Mouse (Mus musculus): ENCODE measurements around the gene Atp11a.

Gene Atp11a

DNA sequence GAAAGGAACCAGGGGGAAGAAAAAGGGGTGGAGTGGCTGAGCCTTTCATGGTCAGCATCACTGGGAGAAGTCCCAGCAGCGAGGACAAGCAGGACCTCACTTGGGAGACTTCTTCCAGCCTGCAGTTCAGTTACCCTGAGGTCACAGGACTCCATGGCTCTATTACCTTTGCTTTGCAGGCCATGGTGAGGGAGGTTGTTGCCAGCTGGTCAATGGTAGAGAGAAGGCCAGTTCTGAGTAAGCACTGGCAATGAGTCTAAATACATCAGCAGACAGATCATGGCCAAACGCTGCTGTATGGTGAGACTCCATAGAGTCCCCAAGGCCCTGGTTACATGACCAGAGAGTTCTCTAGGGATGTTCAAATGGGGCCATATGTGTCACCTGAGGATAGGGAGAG, 15.5 kb downstream of the Atp11a start:
- no peak for DNase-seq

DNA sequence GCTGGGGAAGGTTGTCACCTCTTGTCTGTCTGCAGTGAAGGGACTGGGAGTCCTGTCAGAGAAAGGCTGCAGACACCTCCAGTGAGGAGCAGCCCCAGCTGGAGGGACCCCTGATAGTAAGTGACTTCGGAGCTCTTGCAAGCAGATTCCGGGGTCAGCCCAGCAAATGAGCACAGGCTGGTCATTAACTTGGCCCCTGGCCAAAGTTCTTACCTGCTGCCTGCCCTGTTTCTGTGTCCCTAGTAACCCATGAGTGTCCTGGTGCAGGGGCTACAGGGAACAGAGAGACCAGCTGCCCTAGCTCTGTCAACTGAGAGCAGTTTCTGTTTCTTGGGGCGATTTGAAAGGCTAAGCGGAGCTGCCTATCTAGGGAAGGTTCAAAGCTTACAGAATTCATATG, 17.1 kb downstream of the Atp11a start:
- DNase-seq: peak; percentile 41 to 58

DNA sequence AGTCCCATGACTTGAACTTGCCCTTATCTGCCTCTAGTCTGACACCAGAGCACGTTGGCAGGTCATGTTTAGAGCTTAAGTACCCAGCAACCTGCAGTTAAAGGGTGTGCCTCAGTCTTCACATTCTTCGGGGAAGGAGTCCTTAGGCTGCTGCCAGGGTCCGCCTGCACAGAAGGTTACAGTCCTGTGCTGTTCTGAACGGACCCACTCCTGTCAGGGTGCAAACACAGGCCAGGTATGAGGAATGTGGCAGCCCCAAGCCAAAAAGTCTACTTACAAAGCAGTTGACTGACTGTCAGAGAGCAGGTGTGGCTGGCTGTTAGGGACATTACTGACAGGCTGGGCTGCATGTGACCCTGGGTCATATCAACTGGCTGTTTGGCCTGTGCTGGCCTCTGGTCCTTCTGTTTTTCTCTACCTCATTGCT, 18.1 kb downstream of the Atp11a start:
- DNase-seq: no peak

DNA sequence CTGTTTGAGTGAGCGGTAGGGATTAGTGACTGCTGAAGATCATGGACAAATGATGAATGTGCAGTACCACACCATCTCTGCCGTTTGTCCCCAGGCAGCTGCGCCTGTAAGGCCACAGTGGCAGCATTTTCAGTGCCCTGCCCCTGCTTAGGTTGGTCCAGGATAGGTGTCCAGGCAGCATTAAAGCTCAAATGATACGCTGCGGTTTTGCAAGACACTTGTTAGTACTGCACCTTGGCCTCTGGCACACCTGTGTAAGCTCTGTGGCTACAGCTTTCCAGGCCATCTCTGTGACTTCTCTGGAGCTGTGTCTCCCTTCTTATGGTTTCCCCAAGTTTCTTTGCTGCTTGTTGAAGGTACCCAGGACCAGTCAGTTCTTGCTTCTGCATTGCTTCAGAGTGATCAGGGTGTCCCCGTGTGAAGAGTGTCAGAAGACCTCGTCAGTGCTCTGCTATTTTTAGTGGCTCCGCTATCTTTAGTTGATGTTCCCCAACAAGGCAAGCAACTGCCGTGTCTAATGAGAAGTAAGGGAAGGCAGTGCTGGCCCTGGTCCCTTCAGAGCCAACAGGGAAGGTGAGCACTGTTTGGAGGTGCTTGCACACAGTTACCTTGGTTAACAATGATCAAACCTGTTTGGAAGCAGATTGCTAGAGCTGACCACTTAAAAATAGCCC, 18.6 kb downstream of the Atp11a start:
- DNase-seq: no peak

DNA sequence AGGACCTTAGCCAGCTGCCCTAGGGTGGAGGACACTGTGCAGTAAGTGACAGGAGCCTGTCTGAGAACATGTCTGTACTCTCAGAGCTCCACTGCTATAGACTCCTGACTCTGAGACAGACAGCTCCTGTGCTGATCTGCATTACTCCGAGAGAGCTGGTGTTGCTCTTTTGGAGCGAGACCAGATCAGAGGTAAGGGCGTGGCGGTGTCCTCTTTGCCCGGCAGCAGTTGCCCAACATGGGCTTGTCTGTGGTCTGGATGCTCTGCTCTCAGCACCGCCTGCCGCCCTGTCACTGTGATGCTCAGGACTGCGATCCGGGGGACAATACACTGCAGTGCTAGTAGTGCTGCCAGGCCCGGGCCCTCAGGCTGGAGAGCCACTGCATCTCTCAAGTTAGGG, 19.4 kb downstream of the Atp11a start:
- no peak for DNase-seq

DNA sequence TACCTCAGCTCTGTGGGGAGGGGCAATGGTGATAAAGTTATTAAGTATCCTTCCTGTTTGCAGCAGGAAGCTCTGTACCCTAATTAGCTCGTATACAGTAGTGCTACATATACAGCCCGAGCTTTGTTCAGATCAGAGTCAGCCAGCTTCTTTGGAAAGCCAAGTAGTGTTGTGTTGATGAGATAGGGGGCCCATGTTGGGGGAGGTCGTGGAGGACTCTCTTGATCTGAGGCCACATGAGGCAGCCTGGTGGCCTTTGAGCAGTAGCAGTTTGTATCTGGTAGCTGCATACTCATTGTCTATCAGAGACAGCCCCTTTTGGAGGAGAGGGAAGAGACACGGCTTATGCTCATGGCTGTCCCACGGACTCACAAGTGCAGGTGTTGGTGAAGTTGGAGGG, 20.4 kb downstream of the Atp11a start:
- no peak for DNase-seq

DNA sequence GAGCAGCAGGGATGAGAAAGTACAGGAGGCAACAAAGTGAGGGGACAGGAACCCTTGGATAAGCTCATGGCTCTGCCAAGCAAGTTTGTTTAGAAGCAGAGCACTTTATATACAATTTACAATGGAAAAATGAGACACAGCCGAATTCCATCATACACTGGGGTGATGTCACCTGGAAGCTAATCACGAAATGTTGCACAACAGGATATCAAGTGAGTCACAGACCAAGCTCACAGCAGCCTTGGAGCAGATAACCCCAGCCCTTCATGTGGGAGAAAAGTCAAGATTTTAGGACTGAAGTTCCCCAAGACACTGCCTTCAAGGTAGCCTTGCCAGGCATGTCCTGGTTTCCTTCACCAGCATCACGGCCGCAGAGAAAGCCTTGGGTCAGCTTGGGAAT, 22.7 kb downstream of the Atp11a start:
- no peak for DNase-seq

DNA sequence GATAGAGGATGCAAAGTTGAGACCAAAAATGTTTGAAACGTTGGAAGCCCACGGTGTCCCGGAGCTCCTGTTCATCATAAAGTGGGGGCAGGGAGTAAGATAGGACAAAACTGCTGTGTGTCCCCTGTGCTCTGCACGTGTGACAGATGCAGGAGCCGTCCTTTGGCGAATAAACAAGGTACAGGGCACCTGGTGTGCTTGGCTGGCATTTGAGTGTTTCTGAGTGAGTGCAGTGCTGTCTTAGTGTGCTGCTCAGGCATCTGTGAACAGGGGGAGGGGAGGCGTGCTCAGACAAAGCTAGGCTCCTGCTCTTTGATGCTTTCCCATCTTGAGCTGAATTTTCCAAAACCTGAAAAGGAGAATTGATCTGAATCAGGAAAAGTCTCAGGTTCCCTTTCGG, 28.7 kb downstream of the Atp11a start:
- no peak for DNase-seq

DNA sequence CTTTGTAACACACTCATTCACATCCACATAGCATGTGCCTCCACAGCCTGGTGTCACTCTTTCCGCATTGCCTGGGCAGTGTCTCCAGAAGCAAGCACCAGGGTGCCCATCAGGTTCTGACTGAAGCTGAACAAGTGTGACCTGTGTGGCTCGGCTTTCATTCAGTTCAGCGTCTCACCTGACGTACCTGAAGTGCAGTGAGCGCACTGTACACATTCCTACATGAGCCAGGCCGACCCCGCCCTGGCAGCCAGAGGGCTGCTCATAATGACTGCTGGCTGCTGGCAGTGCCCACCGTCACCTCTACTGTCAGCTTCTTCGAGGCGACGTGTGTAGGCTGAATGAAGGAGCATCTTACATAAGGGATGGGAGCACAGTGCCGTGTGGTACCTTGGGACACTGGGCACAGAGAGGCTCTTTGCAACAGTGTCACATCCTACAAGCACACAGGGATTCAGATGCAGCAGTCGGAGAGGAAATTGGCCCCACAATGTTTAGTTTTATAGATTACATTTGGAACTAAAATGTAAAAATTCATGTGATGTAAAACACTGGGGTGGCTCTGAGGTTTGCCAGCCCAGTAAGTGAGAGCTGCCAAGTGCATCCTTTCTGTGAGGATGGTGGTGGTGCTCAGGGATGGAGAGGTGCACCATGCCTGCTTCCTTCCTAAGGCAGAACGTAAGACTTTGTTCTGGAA, 29.6 kb downstream of the Atp11a start:
- DNase-seq: no peak

DNA sequence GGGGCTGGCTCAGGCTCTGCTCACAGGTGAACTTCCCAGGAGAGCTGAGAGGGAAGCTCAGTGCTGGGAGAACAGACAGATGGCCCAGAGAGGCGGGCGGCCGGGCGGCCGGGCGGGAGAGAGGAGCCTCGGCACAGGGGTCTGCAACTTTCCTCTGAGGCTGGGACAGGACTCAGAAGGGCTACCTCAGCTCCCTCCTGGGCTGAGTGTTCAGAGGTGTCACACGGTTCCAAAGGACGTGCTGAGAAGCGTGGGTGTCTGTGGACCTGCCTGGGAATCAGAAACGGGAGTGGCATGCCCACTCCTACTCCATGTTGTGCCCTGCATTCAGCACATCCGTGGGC, 30.1 kb downstream of the Atp11a start:
- DNase-seq: no peak

DNA sequence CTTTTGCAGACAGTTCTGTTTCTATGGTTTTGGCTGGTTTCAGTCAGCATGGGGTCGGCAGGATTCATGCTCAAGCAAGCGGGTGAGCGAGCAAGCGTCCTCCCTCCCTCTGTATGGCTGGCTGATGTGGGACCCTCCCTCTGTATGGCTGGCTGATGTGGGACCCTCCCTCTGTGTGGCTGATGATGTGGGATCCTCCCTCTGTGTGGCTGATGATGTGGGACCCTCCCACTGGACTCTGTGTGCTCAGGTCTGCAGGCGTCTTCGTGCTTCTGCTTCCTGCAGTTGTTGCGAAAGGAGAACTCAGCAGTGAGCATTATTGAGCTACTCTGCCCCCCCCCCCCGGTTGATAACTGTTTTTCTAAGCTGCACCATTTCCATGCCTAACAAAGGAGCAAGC, 30.6 kb downstream of the Atp11a start:
- DNase-seq: no peak

DNA sequence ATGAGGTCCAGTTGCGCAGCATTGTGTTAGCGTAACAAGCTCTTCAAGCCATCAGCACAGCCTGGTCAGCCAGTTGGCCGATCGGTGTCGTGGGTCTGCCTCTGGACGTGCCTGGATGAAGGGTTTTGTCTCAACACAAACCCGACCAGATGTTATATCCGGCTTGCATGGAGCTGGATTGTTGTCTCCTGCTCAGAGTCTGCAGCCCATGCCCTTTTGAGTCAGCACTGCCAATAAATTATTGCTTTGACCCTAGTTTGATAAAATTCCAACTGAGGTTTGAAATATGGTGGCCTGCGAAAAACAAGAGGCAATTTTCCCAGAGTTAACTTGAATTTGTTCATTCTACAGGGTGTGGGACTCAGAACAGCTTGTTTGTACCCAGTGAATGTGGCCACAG, 31.9 kb downstream of the Atp11a start:
- peak; percentile 52 to 65 for DNase-seq

DNA sequence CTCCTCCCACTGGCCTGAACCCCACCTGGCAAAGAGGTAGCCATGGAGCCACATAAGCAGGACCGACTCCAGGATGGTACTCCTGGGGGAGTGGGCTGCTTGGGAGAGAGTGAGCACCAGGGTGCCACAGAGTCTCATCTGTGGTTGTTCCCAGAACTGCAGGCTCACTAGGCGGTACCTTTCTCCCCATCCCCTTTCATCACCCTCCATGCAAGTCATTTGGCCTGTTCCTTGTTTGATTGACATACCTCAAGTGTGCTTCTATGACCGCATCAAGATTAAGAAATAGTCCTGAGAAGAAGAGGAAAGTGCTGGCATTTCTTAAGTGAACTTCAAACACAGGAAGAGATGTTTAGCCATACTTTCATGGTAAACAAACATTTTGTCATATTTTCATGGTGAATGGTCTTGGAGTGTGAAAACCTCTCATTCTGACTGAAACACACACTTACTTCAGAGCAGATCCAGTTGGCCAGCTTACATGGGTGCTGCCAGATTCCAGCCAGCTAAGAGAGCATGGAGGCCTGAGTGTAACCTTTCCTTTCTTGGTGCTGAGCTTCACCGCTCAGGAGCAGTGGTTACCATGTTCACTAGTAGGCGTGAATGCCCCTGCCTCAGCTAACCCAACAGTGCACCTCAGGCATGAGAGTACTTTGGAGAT, 38.3 kb downstream of the Atp11a start:
- DNase-seq: no peak

DNA sequence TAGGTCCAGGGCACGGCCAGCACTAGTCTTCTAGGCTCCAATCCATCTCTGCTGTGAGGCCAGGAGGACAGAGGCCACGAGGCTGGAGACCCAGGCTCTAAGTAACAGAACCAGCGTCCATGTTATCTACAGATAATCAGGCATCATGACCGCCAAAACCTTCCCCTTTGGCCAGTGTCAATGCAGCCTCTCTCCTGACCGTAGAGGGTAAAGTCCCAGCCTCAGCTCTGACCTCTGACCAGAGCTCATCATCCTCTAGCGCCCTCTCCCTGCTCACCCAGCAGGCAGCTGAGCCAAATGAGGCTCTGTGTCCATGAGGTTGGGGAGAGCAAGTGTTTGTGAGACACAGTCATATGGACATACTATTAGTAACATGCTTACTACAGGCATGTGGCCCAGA, 42.3 kb downstream of the Atp11a start:
- DNase-seq: no peak

DNA sequence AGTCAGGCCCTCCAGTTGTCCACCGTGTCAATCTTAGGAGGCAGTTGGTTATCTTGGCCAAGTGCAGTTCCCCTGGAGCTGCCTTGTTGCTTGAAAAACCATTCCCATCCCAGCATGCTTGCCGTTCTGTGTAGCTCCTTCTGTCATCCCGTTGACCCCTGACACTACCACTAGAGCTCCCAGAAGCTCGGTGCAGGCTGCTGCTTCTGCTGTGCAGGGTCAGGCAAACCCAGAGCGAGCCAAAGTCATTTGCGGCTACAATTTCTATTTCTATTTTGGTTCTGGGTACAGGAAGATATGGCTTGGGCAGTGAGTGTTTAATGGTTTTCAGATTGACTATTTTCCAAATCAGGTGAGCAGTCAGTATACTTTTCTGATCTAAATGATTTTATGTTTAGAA, 43.0 kb downstream of the Atp11a start:
- DNase-seq: no peak

DNA sequence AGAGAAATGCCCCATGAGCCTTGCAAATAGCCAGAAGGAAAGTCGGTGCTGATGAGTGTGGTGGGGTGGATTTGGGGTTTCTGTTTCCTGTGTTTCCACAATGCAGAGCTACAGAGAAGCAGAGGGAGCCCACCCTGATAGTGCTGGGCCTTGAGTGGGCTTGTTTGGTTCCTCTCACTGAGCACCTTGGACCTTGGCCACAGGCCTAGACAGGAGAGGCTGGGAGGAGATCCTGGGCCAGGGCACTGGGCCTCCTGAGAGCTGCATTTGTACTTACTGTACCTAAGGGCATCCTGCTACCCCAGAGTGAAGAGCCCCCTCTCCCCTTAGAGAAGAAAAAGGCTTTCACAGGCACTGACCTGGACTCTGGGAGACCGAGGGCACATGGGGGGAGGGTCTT, 43.4 kb downstream of the Atp11a start:
- DNase-seq: no peak

DNA sequence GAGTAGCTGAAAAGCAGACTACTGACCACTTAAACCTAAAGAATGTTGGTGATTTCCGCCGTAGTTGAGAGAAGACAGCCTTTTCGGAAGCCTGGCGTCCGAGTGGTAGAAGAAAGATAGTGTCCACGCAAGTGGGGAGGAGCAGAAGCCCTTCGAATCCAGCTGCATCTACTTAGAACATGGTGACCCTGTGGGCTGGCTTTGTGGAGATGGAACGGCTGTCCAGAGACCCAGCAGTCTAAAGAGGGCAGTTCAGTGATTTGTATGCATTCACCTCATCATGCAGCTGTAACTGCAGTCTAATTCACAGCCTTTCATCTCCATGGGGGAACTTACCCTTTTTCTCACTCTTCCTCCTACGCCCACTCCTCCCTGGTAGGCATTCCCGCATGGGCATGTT, 44.8 kb downstream of the Atp11a start:
- peak; percentile 34 to 56 for DNase-seq

DNA sequence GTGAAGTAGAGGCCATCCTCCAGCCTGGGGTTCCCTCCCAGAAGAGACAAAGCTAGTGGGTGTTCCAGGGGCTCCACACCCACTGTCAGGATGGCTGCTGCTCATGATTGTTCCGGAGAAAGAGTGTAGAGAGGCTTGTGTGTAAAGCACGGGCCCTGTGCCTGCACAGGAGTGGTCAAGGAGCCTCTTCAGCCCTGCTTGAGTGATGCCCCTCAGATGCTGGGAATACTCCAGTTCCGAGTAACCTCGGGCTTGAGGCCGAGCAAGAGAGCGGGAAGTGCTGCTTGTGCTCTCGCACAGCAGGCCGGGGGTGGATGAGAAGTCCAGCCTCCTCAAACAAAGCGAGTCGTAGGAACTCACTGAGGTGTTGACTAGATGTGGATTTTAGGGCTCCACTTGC, 46.3 kb downstream of the Atp11a start:
- no peak for DNase-seq

DNA sequence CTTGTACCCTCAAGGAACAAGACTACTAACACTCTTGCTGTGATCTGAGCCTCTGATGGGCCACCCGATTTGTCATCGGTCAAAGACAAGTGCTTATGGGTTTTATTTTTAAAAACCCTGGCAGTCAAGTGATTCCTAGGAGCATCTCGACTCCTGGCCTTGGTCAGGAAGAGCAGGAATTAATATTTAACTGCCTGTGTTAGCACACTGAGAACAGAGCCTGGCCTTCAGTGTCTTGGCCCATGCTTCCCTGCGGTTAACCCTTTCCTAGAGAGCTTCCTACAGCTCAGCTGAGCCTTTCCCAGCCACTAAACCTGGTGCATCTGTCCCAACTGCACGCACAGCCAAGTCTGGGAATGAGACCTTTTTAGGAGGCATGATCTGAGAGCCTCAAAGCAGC, 48.1 kb downstream of the Atp11a start:
- DNase-seq: peak in 1 of 2 experiments; percentile 39

DNA sequence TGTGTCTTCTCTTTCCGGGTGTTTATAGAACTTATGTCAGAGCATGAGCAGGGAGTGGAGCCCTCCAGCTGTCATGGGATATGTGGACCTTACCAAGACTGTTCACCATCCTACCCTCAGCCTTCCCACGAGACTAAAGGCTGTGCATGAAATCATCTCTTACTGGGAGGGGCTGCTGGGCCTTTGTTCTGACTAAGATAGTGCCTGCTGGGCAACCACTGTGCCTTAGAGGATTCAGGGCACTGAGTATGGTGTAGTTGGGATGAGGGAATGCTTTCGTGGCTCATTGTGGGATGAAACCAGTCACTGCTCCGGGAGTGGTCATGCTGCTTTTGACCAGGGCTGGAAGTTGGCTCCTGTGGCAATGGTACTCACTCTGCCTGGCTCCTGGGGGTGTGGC, 48.8 kb downstream of the Atp11a start:
- no peak for DNase-seq

DNA sequence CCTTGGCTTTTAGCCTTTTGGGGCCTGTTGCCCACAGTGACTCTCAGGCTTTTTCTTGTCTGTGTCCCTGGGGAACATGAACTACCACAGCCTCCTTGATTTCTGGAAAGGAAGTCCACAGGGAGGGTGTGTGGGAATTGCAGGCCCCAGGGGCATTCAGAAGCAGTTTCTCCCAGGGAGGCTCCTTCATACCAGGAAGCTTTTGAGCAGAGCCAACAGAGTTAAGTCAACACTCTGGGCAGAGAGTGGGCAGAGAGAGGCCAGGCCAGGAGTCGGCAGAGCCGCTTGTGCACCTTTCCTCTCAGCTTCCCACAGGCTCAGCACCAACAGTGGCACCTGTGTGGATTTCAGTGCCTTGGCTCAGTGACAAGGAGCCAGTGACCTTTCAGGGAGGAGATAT, 51.2 kb downstream of the Atp11a start:
- DNase-seq: no peak

DNA sequence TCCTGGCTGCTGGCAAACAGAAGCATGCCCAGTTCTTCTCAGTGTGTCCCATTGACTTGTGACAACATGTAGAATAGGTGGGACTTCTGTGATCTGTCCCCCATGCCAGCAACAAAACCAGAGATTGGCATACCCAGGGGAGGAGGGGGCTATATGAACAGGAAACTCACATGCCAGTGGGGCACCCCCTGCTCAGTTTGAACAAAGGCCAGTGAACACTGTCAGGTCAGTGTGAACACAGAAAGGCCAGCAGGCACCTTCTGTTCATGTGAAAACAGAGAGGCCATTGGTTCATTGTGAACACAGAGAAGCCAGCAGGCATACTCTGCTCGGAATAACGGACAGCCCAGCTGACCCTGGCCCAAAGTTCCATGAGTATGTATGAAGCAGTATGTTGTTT, 52.7 kb downstream of the Atp11a start:
- no peak for DNase-seq

DNA sequence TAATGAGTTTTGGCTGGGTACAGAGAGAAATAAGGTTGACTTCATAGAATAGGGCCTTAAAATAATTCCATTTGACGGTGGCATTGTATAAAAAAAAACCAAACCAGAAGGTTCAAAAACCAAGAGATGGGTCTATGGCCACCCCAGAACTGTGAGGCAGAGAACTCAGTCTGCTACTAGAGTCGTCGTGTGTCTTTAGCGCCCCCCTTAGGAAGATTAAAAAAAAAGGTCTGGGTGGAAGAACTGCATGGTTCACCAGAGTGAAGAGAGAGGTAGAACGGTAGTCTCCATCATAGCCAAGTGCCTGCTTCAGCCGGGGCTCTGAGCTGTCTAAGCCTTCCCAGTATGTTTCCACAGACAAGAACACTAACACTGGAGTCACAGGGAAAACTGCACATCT, 54.4 kb downstream of the Atp11a start:
- DNase-seq: no peak

DNA sequence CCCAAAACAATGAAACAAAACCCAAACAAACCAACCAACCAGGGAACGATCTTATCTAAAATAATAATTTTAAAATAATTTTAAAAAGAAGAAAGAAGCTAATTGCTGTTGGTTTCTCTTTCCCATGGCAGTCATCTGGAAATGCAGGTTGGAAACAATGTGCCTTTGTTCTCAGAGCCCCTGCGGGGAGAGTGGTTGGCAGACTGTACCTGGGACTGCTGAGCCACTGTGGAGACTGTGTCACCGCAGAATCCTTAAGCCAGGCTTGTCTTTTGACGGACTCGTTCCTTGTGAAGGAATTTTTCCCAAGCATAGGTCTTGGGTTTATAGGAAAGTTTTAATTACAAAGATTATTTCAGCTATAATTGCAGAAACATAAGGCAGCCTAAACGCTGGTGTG, 59.6 kb downstream of the Atp11a start:
- DNase-seq: no peak

DNA sequence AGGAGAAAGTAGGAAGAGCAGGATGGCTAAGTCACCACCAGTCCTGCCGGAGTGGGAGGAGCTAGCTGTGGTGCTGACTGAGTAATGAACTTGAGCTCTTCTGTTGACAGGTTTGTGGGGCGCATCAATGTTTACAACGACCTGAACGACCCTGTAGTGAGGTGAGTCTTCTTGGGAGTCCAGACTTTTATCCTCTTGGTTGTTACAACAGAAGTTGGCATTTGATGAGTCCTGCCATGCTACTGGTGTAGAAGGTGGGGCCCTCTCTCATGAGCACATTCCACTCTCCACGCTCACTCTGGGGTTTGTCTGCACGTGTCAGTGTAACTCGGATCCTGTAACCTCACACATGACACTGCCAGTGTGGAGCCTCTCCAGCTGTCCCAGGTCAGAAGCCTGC, 66.1 kb downstream of the Atp11a start:
- DNase-seq: no peak
